Mouse (Mus musculus) ES-E14 (cell line): Measurements from ENCODE around the gene Elmo3.

Source experiments
- HCFC1 ChIP-seq: IDR thresholded peaks from 2 replicates; pipeline ENCODE4 v1.6.1; 2012; ENCODE audit warnings: low read length, inconsistent platforms, borderline replicate concordance; ENCODE audit not compliant: insufficient read depth
- ZC3H11A ChIP-seq: IDR thresholded peaks from 2 replicates; pipeline ENCODE4 v1.6.1; 2012; ENCODE audit warnings: low read depth, mild to moderate bottlenecking, inconsistent platforms, low read length, borderline replicate concordance

GRCm38 (mm10) chr8:105292471-105292870, 12.9 kb upstream of the Elmo3 start:
- TF ChIP-seq ZC3H11A (no peak), HCFC1 (no peak)
